Mouse (Mus musculus): ENCODE data around the gene Ahnak2.

DNA sequence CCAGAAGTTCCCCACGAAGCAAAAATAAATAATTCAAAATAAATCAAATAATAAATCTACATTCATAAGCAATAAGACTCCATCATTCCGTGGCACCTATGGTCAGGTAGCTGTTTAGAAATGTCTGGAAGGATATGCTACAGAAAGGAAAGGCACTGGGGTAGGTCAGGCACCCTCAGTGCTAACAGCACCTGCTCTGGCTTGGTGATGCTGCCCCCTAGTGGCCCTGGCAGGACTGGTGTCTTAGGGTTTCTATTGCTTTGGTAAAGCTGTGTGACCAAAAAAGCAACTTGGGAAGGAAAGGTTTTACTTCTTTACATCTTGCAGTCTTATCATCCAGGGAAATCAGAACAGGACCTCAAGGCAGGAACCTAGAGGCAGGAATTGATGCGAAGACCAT, 41.3 kb upstream of the Ahnak2 start:
- TF ChIP-seq EP300 (IDR thresholded peaks at IDR 0.05; ENCODE audit: low read depth) = no peak
- peak; percentile 99 for TF ChIP-seq CTCF (IDR thresholded peaks at IDR 0.05; ENCODE audit: low read depth)

All from liver, postnatal 0 days (tissue).